ENCODE assay signal across 26 mouse cellular contexts in genomic region chr7:75539168-75539567, GRCm38 (mm10).
"Had no signal": no experiment of that assay in that cellular context is flagged by ENCODE, and none has a peak within 500 bp of the region (broad histone marks: within the 10 kb centered on the region; RNA-seq: fewer than 3 reads in every experiment).

No protein-coding gene starts in this region.

- H3K27ac ChIP-seq: gastrocnemius, adult 2 months; heart, adult 2 months; hindbrain, embryonic 10.5 days; hindbrain, embryonic 12.5 days; hindbrain, embryonic 14.5 days; intestine, embryonic 15.5 days; left cerebral cortex, adult 2 months; limb, embryonic 10.5 days; limb, embryonic 12.5 days; liver, embryonic 13.5 days; liver, embryonic 15.5 days had no signal

- ATAC-seq: forebrain, embryonic 16.5 days; hindbrain, embryonic 16.5 days; inflammation-experienced regulatory T-cells, adult 6 months; intestine, embryonic 15.5 days; intestine, postnatal 0 days; liver, postnatal 0 days had no signal

- H3K27me3 ChIP-seq: heart, embryonic 12.5 days; hindbrain, embryonic 12.5 days; intestine, embryonic 15.5 days; limb, embryonic 12.5 days; liver, embryonic 13.5 days; liver, embryonic 15.5 days had no signal

- H3K9me3 ChIP-seq: heart, embryonic 12.5 days; hindbrain, embryonic 10.5 days; hindbrain, embryonic 12.5 days; intestine, embryonic 15.5 days; limb, embryonic 10.5 days; limb, embryonic 12.5 days; liver, embryonic 13.5 days; liver, embryonic 15.5 days had no signal

- H3K4me3 ChIP-seq: gastrocnemius, adult 2 months; heart, adult 2 months; heart, embryonic 12.5 days; hindbrain, embryonic 10.5 days; hindbrain, embryonic 12.5 days; intestine, embryonic 15.5 days; left cerebral cortex, adult 2 months; limb, embryonic 10.5 days; limb, embryonic 12.5 days; liver, embryonic 13.5 days; liver, embryonic 15.5 days had no signal

- H3K9ac ChIP-seq: heart, embryonic 12.5 days; hindbrain, embryonic 12.5 days; hindbrain, embryonic 14.5 days; intestine, embryonic 15.5 days; limb, embryonic 12.5 days; liver, embryonic 13.5 days; liver, embryonic 15.5 days; liver, postnatal 0 days had no signal

- H3K36me3 ChIP-seq: hindbrain, embryonic 12.5 days; intestine, embryonic 15.5 days; limb, embryonic 12.5 days; liver, embryonic 13.5 days; liver, embryonic 15.5 days had no signal

- H3K4me1 ChIP-seq: hindbrain, embryonic 10.5 days; hindbrain, embryonic 12.5 days; intestine, embryonic 15.5 days; limb, embryonic 10.5 days; limb, embryonic 12.5 days; liver, embryonic 13.5 days; liver, embryonic 15.5 days had no signal

- H3K4me2 ChIP-seq: heart, embryonic 12.5 days; hindbrain, embryonic 12.5 days; hindbrain, embryonic 14.5 days; intestine, embryonic 15.5 days; limb, embryonic 12.5 days; liver, embryonic 11.5 days; liver, embryonic 13.5 days; liver, embryonic 15.5 days had no signal

- DNase-seq: gastrocnemius, adult 2 months; gastrocnemius, postnatal 10 days; gastrocnemius, postnatal 25 days; heart, adult 2 months; heart, postnatal 10 days; heart, postnatal 4 days; kidney, postnatal 10 days; kidney, postnatal 25 days; kidney, postnatal 4 days; liver; liver, embryonic 13.5 days; liver, postnatal 0 days had no signal
